In the genomic region with DNA sequence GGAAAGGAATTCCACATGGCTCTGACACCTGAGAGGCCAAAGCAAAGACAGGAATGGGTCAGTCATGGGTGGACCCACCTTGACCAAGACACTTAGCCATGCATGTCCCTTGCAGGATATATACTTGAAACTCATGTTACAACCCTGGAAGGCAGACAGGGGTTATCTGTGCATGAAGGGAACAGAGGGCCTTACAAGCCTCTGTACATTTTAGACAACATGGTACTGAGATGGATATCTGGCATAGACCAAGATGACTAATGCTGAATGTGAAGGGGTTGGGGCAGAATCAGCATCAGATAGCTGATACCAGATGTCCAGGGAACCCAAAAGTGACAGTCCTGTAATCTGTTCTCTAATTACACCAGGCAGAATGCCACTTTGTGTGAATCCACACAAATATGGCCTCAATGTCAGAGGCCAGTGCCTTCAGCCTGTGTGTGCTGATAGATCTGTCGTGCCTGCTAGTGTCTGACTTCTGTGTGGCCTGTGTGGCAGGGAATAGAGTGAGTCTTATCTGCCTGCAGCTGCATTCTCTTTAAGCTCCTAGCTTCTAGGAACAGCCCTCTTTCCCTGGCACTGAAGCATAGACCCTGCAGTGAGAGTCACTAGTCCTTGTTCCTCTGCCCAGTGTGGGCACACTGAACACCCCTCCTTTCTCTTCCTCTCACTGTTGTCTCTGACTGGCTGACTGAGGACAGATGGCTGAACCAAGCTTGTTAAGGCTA, we compare ENCODE assay signal across 20 mouse cellular contexts. TPM values are rescaled to one million over a fixed set of nuclear protein-coding genes. Genes with fewer than 3 reads are reported as not detected.
A peak's percentile ranks its signal among the peaks of the same experiment; 100 is the strongest.
DNase-seq lines count a peak whose midpoint lies in the region; ATAC-seq and TF ChIP-seq lines count a peak whose summit lies in the region.
"Had no signal": no experiment of that assay in that cellular context is flagged by ENCODE, and none has a peak within 500 bp of the region (broad histone marks: within the 10 kb centered on the region; RNA-seq: fewer than 3 reads in every experiment).

No protein-coding gene starts in this region.

- WGBS in heart, embryonic 13.5 days = 34% methylated on average over 1 of the region's 1 CpGs
- 85% methylated on average over 1 of the region's 1 CpGs for WGBS in midbrain, postnatal 0 days
- 97% methylated on average over 1 of the region's 1 CpGs for WGBS in midbrain, embryonic 10.5 days

- no peak for TF ChIP-seq CTCF in midbrain, postnatal 0 days (IDR thresholded peaks at IDR 0.05)

- peak overlapping the region; percentile 20; the same call in 1 of the 2 replicates for H3K27ac ChIP-seq in heart, embryonic 13.5 days (replicated peaks)
- H3K27ac ChIP-seq in midbrain, postnatal 0 days (ENCODE audit: low read depth, low read length) = no peak overlapping the region
- no peak overlapping the region for H3K27ac ChIP-seq in midbrain, embryonic 10.5 days (replicated peaks)
- H3K27ac ChIP-seq: embryonic facial prominence, embryonic 13.5 days had no signal

- H3K27me3 ChIP-seq in heart, embryonic 13.5 days (replicated peaks) = no peaks in the 10 kb centered on the region
- no peaks in the 10 kb centered on the region for H3K27me3 ChIP-seq in midbrain, postnatal 0 days (ENCODE audit: insufficient read depth, low read length)
- no peaks in the 10 kb centered on the region for H3K27me3 ChIP-seq in midbrain, embryonic 10.5 days (ENCODE audit: low read depth, poor library complexity, severe bottlenecking)
- H3K27me3 ChIP-seq: embryonic facial prominence, embryonic 13.5 days had no signal

- no peak for ATAC-seq in heart, embryonic 13.5 days (ENCODE audit: extremely low read depth, insufficient number of reproducible peaks, low FRiP score, low TSS enrichment)
- no peak for ATAC-seq in midbrain, postnatal 0 days (ENCODE audit: low FRiP score)
- peak; percentile 91 for ATAC-seq in megakaryocyte progenitor cell, adult 5-6 weeks (replicated peaks; ENCODE audit: poor library complexity)
- ATAC-seq: forebrain, embryonic 16.5 days; lung, postnatal 0 days had no signal

- intact Hi-C loops in heart, postnatal 25 days (cut with DNase I) = no loop called here

- peak; percentile 18 to 64 for DNase-seq in adrenal gland, adult (ENCODE audit: inconsistent age in 2 of 2, low spot score in 1 of 2)
- no peak for DNase-seq in adrenal gland, adult 18-20 months (ENCODE audit: low spot score in 2 of 2)
- DNase-seq in heart, postnatal 25 days (ENCODE audit: low spot score) = no peak
- peak; percentile 2 for DNase-seq in midbrain, postnatal 0 days (ENCODE audit: low spot score)
- DNase-seq in midbrain, embryonic 10.5 days (ENCODE audit: low spot score) = no peak
- no peak for DNase-seq in frontal cortex, adult 2 months (ENCODE audit: extremely low spot score in 1 of 2, low spot score in 1 of 2)
- DNase-seq: adrenal gland, adult 8-10 months; gastrocnemius, postnatal 36 days; right cerebral cortex, postnatal 4 days; thymus, postnatal 4 days had no signal

- peaks cover 18% of the 10 kb centered on the region for H3K4me1 ChIP-seq in heart, embryonic 13.5 days
- no peaks in the 10 kb centered on the region for H3K4me1 ChIP-seq in midbrain, postnatal 0 days (ENCODE audit: insufficient read depth, low read length)
- no peaks in the 10 kb centered on the region for H3K4me1 ChIP-seq in midbrain, embryonic 10.5 days
- H3K4me1 ChIP-seq: embryonic facial prominence, embryonic 13.5 days had no signal

- H3K36me3 ChIP-seq in heart, embryonic 13.5 days = peaks cover 40% of the 10 kb centered on the region
- H3K36me3 ChIP-seq in midbrain, postnatal 0 days (ENCODE audit: insufficient read depth, low read length) = 0 out of 2 replicates have a peak, but pooled peaks cover 5% of the 10 kb centered on the region
- H3K36me3 ChIP-seq in midbrain, embryonic 10.5 days = peaks cover 39% of the 10 kb centered on the region

- H3K4me2 ChIP-seq in heart, embryonic 13.5 days = no peak overlapping the region
- no peak overlapping the region for H3K4me2 ChIP-seq in midbrain, postnatal 0 days (ENCODE audit: low read depth, low read length, poor library complexity, severe bottlenecking)
- H3K4me2 ChIP-seq: embryonic facial prominence, embryonic 13.5 days; midbrain, embryonic 11.5 days had no signal

- no peak overlapping the region for H3K4me3 ChIP-seq in heart, embryonic 13.5 days
- no peak overlapping the region for H3K4me3 ChIP-seq in midbrain, postnatal 0 days (ENCODE audit: low read depth, low read length)
- H3K4me3 ChIP-seq in midbrain, embryonic 10.5 days = no peak overlapping the region
- H3K4me3 ChIP-seq: embryonic facial prominence, embryonic 13.5 days; myocyte had no signal

- no peaks in the 10 kb centered on the region for H3K9me3 ChIP-seq in heart, embryonic 13.5 days
- no peaks in the 10 kb centered on the region for H3K9me3 ChIP-seq in midbrain, postnatal 0 days (ENCODE audit: low read length)
- no peaks in the 10 kb centered on the region for H3K9me3 ChIP-seq in midbrain, embryonic 10.5 days (replicated peaks)
- H3K9me3 ChIP-seq: embryonic facial prominence, embryonic 13.5 days had no signal

- no peak overlapping the region for H3K9ac ChIP-seq in heart, embryonic 13.5 days
- no peak overlapping the region for H3K9ac ChIP-seq in midbrain, postnatal 0 days (replicated peaks; ENCODE audit: low read length, poor library complexity, severe bottlenecking)
- H3K9ac ChIP-seq: embryonic facial prominence, embryonic 13.5 days had no signal

RNA-seq across cellular contexts. Expression of gene Nek5, which starts 19.1 kb away (rescaled TPM):
- total RNA-seq in adrenal gland, adult 18-20 months (2021) = 1 to 10 TPM; 4.0 to 6.5 TPM
- polyA plus RNA-seq in heart, embryonic 13.5 days (2015; fragmentation: Nextera tagmentation; extraction: Ambion mirVana) = 0.14 and 0.44 TPM in 2 replicates
- total RNA-seq in heart, postnatal 25 days (2021) = not detected
- total RNA-seq in midbrain, postnatal 0 days (2014; rRNA removed) = 0.38 and 0.66 TPM in 2 replicates
- polyA plus RNA-seq in midbrain, postnatal 0 days (2015; fragmentation: Nextera tagmentation; extraction: Ambion mirVana) = 0.59 and 1.1 TPM in 2 replicates
- 0.06 and 0.07 TPM in 2 replicates for polyA plus RNA-seq in midbrain, embryonic 10.5 days (2016; fragmentation: Nextera tagmentation; extraction: Ambion mirVana)
- not detected in 2 replicates for total RNA-seq in megakaryocyte progenitor cell, adult 5-6 weeks (2015)
- total RNA-seq in megakaryocyte progenitor cell, adult 5-6 weeks (2017) = not detected in 2 replicates
- 0.13 and 0.32 TPM in 2 replicates for polyA plus RNA-seq in frontal cortex, adult 2 months (2012; rRNA removed)
- total RNA-seq: common myeloid progenitor, adult 5-6 weeks had no signal
- polyA plus RNA-seq: embryonic facial prominence, embryonic 13.5 days; kidney, embryonic 14.5 days; limb, embryonic 11.5 days; myocyte had no signal

RNA-seq across cellular contexts. Expression of gene Nek3, which starts 22.3 kb away (rescaled TPM):
- 1 to 10 TPM; 5.1 to 5.5 TPM for total RNA-seq in adrenal gland, adult 18-20 months (2021)
- polyA plus RNA-seq in heart, embryonic 13.5 days (2015; fragmentation: Nextera tagmentation; extraction: Ambion mirVana) = 4.6 and 4.9 TPM in 2 replicates
- total RNA-seq in heart, postnatal 25 days (2021) = 1 to 10 TPM; 1.7 to 2.3 TPM
- 4.1 and 4.4 TPM in 2 replicates for total RNA-seq in midbrain, postnatal 0 days (2014; rRNA removed)
- 5.1 and 6.8 TPM in 2 replicates for polyA plus RNA-seq in midbrain, postnatal 0 days (2015; fragmentation: Nextera tagmentation; extraction: Ambion mirVana)
- polyA plus RNA-seq in midbrain, embryonic 10.5 days (2016; fragmentation: Nextera tagmentation; extraction: Ambion mirVana) = 7.7 and 8.2 TPM in 2 replicates
- total RNA-seq in megakaryocyte progenitor cell, adult 5-6 weeks (2015) = 2.3 and 3.7 TPM in 2 replicates
- 2.8 and 5.0 TPM in 2 replicates for total RNA-seq in megakaryocyte progenitor cell, adult 5-6 weeks (2017)
- polyA plus RNA-seq in frontal cortex, adult 2 months (2012; rRNA removed) = 3.8 and 4.4 TPM in 2 replicates

RNA-seq across cellular contexts. Expression of gene Ckap2, which starts 41.7 kb away (rescaled TPM):
- total RNA-seq in adrenal gland, adult 18-20 months (2021) = 1 to 10 TPM; 1.3 to 1.6 TPM
- polyA plus RNA-seq in heart, embryonic 13.5 days (2015; fragmentation: Nextera tagmentation; extraction: Ambion mirVana) = 31.6 and 33.3 TPM in 2 replicates
- total RNA-seq in heart, postnatal 25 days (2021) = under 1 TPM; 0.65 to 0.67 TPM
- total RNA-seq in midbrain, postnatal 0 days (2014; rRNA removed) = 4.1 and 7.5 TPM in 2 replicates
- 5.1 and 5.4 TPM in 2 replicates for polyA plus RNA-seq in midbrain, postnatal 0 days (2015; fragmentation: Nextera tagmentation; extraction: Ambion mirVana)
- polyA plus RNA-seq in midbrain, embryonic 10.5 days (2016; fragmentation: Nextera tagmentation; extraction: Ambion mirVana) = 60.3 and 61.3 TPM in 2 replicates
- 44.7 and 46.0 TPM in 2 replicates for total RNA-seq in megakaryocyte progenitor cell, adult 5-6 weeks (2015)
- 33.6 and 36.4 TPM in 2 replicates for total RNA-seq in megakaryocyte progenitor cell, adult 5-6 weeks (2017)
- 1.2 and 1.5 TPM in 2 replicates for polyA plus RNA-seq in frontal cortex, adult 2 months (2012; rRNA removed)

RNA-seq across cellular contexts. Expression of gene Vps36, which starts 48.7 kb away (rescaled TPM):
- total RNA-seq in adrenal gland, adult 18-20 months (2021) = 10 to 100 TPM; 31.9 to 34.3 TPM
- polyA plus RNA-seq in heart, embryonic 13.5 days (2015; fragmentation: Nextera tagmentation; extraction: Ambion mirVana) = 22.6 and 23.4 TPM in 2 replicates
- 10 to 100 TPM; 27.4 to 27.7 TPM for total RNA-seq in heart, postnatal 25 days (2021)
- 33.2 and 38.9 TPM in 2 replicates for total RNA-seq in midbrain, postnatal 0 days (2014; rRNA removed)
- polyA plus RNA-seq in midbrain, postnatal 0 days (2015; fragmentation: Nextera tagmentation; extraction: Ambion mirVana) = 37.4 and 40.9 TPM in 2 replicates
- polyA plus RNA-seq in midbrain, embryonic 10.5 days (2016; fragmentation: Nextera tagmentation; extraction: Ambion mirVana) = 42.3 and 42.6 TPM in 2 replicates
- total RNA-seq in megakaryocyte progenitor cell, adult 5-6 weeks (2015) = 37.9 and 44.6 TPM in 2 replicates
- 43.3 and 45.3 TPM in 2 replicates for total RNA-seq in megakaryocyte progenitor cell, adult 5-6 weeks (2017)
- 15.1 and 16.5 TPM in 2 replicates for polyA plus RNA-seq in frontal cortex, adult 2 months (2012; rRNA removed)

Comparison
In these comparisons a context has a peak if more than half of its experiments do, and no peak if none do; other contexts are left out.
1. DNase-seq: peak in adrenal gland, adult (2 of 2) and midbrain, postnatal 0 days (single experiment); none in adrenal gland, adult 18-20 months (0 of 2), heart, postnatal 25 days (single experiment), midbrain, embryonic 10.5 days (single experiment) and frontal cortex, adult 2 months (0 of 2).